In the genomic region with DNA sequence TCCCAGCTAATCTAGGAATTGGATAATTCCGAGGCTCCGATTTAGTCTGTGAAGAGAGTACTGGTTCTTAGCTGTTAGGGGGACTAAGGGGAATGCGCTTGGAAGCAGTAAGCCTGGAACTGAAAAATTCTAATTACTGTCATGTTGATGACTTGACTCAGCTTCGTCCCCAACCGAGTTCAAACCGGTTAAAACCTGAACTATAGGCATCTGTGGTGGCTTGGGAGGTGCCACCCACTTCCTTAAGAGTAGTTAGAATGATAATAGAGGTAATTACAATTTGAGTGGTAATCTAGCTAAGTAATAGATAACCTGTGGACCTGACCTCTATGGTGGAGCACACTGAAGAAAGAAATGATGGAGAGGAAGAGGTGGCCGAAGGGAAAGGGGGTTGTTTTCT, we compare ENCODE assay signal across 8 mouse cellular contexts. TPM values are rescaled to one million over a fixed set of nuclear protein-coding genes. Genes with fewer than 3 reads are reported as not detected.
DNase-seq lines count a peak whose midpoint lies in the region; ATAC-seq and TF ChIP-seq lines count a peak whose summit lies in the region.

No protein-coding gene starts in this region.

- intact Hi-C loops in left cerebral cortex, postnatal 10 days (cut with DNase I) = no loop called here
- intact Hi-C loops in left cerebral cortex, postnatal 36 days (cut with DNase I) = loop anchor here (5.0 to 10.0 kb wide), 3 partner anchors 57 to 573 kb away; a partner anchor contains a TSS

- H3K4me3 ChIP-seq in ES-E14 (ENCODE audit: insufficient read depth in 1 of 2, low read depth in 1 of 2, low read length in 2 of 2, poor library complexity in 1 of 2, severe bottlenecking in 1 of 2) = peak overlapping the region; percentile 97 to 100
- H3K4me3 ChIP-seq in forebrain, embryonic 11.5 days (ENCODE audit: low read depth, low read length) = peak overlapping the region; percentile 85
- H3K4me3 ChIP-seq in liver, embryonic 14.5 days (ENCODE audit: insufficient read depth in 1 of 2, low read depth in 2 of 2, low read length in 2 of 2) = peak overlapping the region; percentile 81 to 94

- 18% methylated on average over 7 of the region's 7 CpGs for WGBS in forebrain, embryonic 11.5 days
- WGBS in liver, embryonic 14.5 days (ENCODE audit: insufficient replicate concordance) = 25% methylated on average over 7 of the region's 7 CpGs

- H3K9ac ChIP-seq in ES-E14 (ENCODE audit: insufficient read depth, low read depth, low read length, poor library complexity, severe bottlenecking) = peak overlapping the region; percentile 100; the same call in 1 of the 2 replicates
- peak overlapping the region; percentile 90 for H3K9ac ChIP-seq in forebrain, embryonic 11.5 days (ENCODE audit: low read length)
- peak overlapping the region; percentile 81 for H3K9ac ChIP-seq in liver, embryonic 14.5 days (replicated peaks)

- ATAC-seq in forebrain, embryonic 11.5 days (replicated peaks; ENCODE audit: low FRiP score) = no peak
- no peak for ATAC-seq in liver, embryonic 14.5 days (ENCODE audit: insufficient read depth)

- H3K36me3 ChIP-seq in ES-E14 (ENCODE audit: control insufficient read depth, insufficient read depth, low read length, poor library complexity, severe bottlenecking) = peaks cover 12% of the 10 kb centered on the region
- peaks cover 4% of the 10 kb centered on the region; the same call in 1 of the 2 replicates for H3K36me3 ChIP-seq in forebrain, embryonic 11.5 days (ENCODE audit: control insufficient read depth, insufficient read depth, low read length)
- peaks cover 15% of the 10 kb centered on the region for H3K36me3 ChIP-seq in liver, embryonic 14.5 days (replicated peaks; ENCODE audit: control insufficient read depth, insufficient read depth, low read depth)

- H3K4me2 ChIP-seq in forebrain, embryonic 11.5 days (ENCODE audit: low read depth, low read length, severe bottlenecking) = peak overlapping the region; percentile 49
- H3K4me2 ChIP-seq in liver, embryonic 14.5 days (ENCODE audit: low read depth) = peak overlapping the region; percentile 72

- DNase-seq in B cell, adult 2 months = peak; percentile 12 to 19
- peak; percentile 83 for DNase-seq in ES-E14 (ENCODE audit: low read depth, low spot score)
- DNase-seq in forebrain, embryonic 11.5 days (ENCODE audit: low spot score) = no peak
- peak; percentile 17 to 47 (median 20) for DNase-seq in liver, embryonic 14.5 days (ENCODE audit: low read depth in 3 of 3, low spot score in 3 of 3)
- DNase-seq in left cerebral cortex, adult 9 months (ENCODE audit: low spot score in 2 of 2) = no peak
- no peak for DNase-seq in left cerebral cortex, postnatal 10 days (ENCODE audit: extremely low spot score in 1 of 2, low spot score in 2 of 2)
- no peak for DNase-seq in frontal cortex, postnatal 14 days (ENCODE audit: low spot score in 2 of 2)
- DNase-seq in left cerebral cortex, postnatal 36 days (ENCODE audit: low spot score in 2 of 2) = no peak

- TF ChIP-seq EP300 in liver, embryonic 14.5 days (IDR thresholded peaks at IDR 0.05; ENCODE audit: low read depth) = no peak

- TF ChIP-seq CTCF in liver, embryonic 14.5 days (IDR thresholded peaks at IDR 0.05; ENCODE audit: low read depth) = no peak

- H3K9me3 ChIP-seq in ES-E14 (ENCODE audit: control insufficient read depth, insufficient read depth, low read depth, low read length) = no peaks in the 10 kb centered on the region
- H3K9me3 ChIP-seq in forebrain, embryonic 11.5 days (ENCODE audit: control insufficient read depth, low read length) = no peaks in the 10 kb centered on the region
- no peaks in the 10 kb centered on the region for H3K9me3 ChIP-seq in liver, embryonic 14.5 days (ENCODE audit: control insufficient read depth, low read length)

- H3K27me3 ChIP-seq in forebrain, embryonic 11.5 days (ENCODE audit: control insufficient read depth, insufficient read depth, low read length) = no peaks in the 10 kb centered on the region
- H3K27me3 ChIP-seq in liver, embryonic 14.5 days (ENCODE audit: control insufficient read depth, insufficient read depth, low read length) = no peaks in the 10 kb centered on the region

- in situ Hi-C loops in ES-E14 (cut with MboI; ENCODE audit: low sequenced_read_pairs in 2 of 2, unreplicated experiment in 2 of 2) = no loop called here

- peaks cover 0 to 2% of the 10 kb centered on the region in 2 experiments; a peak in 2 of 4 replicates for H3K4me1 ChIP-seq in ES-E14 (ENCODE audit: control insufficient read depth in 2 of 2, insufficient read depth in 2 of 2, low read length in 2 of 2, poor library complexity in 1 of 2)
- H3K4me1 ChIP-seq in forebrain, embryonic 11.5 days (replicated peaks; ENCODE audit: control insufficient read depth, insufficient read depth, low read length) = peaks cover 3% of the 10 kb centered on the region; the same call in 1 of the 2 replicates
- peaks cover 6 to 15% of the 10 kb centered on the region in 2 experiments for H3K4me1 ChIP-seq in liver, embryonic 14.5 days (replicated peaks; ENCODE audit: control insufficient read depth in 2 of 2, insufficient read depth in 2 of 2, low read length in 1 of 2)

- peak overlapping the region; percentile 75; the same call in 1 of the 2 replicates for H3K27ac ChIP-seq in ES-E14 (ENCODE audit: insufficient read depth, low read depth, low read length, poor library complexity, severe bottlenecking)
- no peak overlapping the region for H3K27ac ChIP-seq in forebrain, embryonic 11.5 days (ENCODE audit: low read depth, low read length)
- no peak overlapping the region for H3K27ac ChIP-seq in liver, embryonic 14.5 days

TF ChIP-seq in ES-E14, 5 proteins besides CTCF, POLR2A, EP300 and RAD21:
- TF ChIP-seq HCFC1 (IDR thresholded peaks at IDR 0.05; ENCODE audit: borderline replicate concordance, insufficient read depth, low read length) (peak; percentile 32; the same call in 1 of the 2 replicates), MAFK (IDR thresholded peaks at IDR 0.05; ENCODE audit: insufficient read depth, low read depth, low read length) (peak; percentile 43; the same call in 1 of the 2 replicates), CHD2 (IDR thresholded peaks at IDR 0.05; ENCODE audit: low read depth, low read length) (peak; percentile 72), ZNF384 (IDR thresholded peaks at IDR 0.05; ENCODE audit: low read depth, low read length) (no peak), ZC3H11A (IDR thresholded peaks at IDR 0.05; ENCODE audit: borderline replicate concordance, low read depth, low read length) (no peak)

RNA-seq across cellular contexts. Expression of a gene that starts 1.5 kb away (rescaled TPM):
- 24.7 and 27.2 TPM in 2 replicates for total RNA-seq in ES-E14 (2012; rRNA removed)
- polyA plus RNA-seq in forebrain, embryonic 11.5 days (2014; fragmentation: Nextera tagmentation; extraction: Ambion mirVana) = 10.8 and 11.9 TPM in 2 replicates
- polyA plus RNA-seq in liver, embryonic 14.5 days (2012; rRNA removed) = 2.2 and 3.4 TPM in 2 replicates
- 3.7 and 4.2 TPM in 2 replicates for polyA plus RNA-seq in liver, embryonic 14.5 days (2014; fragmentation: Nextera tagmentation; extraction: Ambion mirVana)
- 10 to 100 TPM; 12.0 to 12.2 TPM for total RNA-seq in left cerebral cortex, postnatal 10 days (2021)
- total RNA-seq in left cerebral cortex, postnatal 36 days (2021) = 10 to 100 TPM; 10.1 to 15.3 TPM

RNA-seq across cellular contexts. Expression of a gene that starts 1.6 kb away (rescaled TPM):
- total RNA-seq in ES-E14 (2012; rRNA removed) = 109 and 114 TPM in 2 replicates
- 85.6 and 92.6 TPM in 2 replicates for polyA plus RNA-seq in forebrain, embryonic 11.5 days (2014; fragmentation: Nextera tagmentation; extraction: Ambion mirVana)
- polyA plus RNA-seq in liver, embryonic 14.5 days (2012; rRNA removed) = 13.6 and 24.8 TPM in 2 replicates
- polyA plus RNA-seq in liver, embryonic 14.5 days (2014; fragmentation: Nextera tagmentation; extraction: Ambion mirVana) = 32.9 and 34.4 TPM in 2 replicates
- total RNA-seq in left cerebral cortex, postnatal 10 days (2021) = 1 to 10 TPM; 4.2 to 4.7 TPM
- 1 to 10 TPM; 2.9 to 3.5 TPM for total RNA-seq in left cerebral cortex, postnatal 36 days (2021)

RNA-seq across cellular contexts. Expression of a gene that starts 56.2 kb away (rescaled TPM):
- total RNA-seq in ES-E14 (2012; rRNA removed) = 11.5 and 14.9 TPM in 2 replicates
- 15.5 and 16.3 TPM in 2 replicates for polyA plus RNA-seq in forebrain, embryonic 11.5 days (2014; fragmentation: Nextera tagmentation; extraction: Ambion mirVana)
- 0.06 and 0.13 TPM in 2 replicates for polyA plus RNA-seq in liver, embryonic 14.5 days (2012; rRNA removed)
- polyA plus RNA-seq in liver, embryonic 14.5 days (2014; fragmentation: Nextera tagmentation; extraction: Ambion mirVana) = 0.25 and 0.29 TPM in 2 replicates
- 100 to 1,000 TPM; 207 to 208 TPM for total RNA-seq in left cerebral cortex, postnatal 10 days (2021)
- total RNA-seq in left cerebral cortex, postnatal 36 days (2021) = 100 to 1,000 TPM; 200 to 222 TPM

Comparison
In these comparisons a context has a peak if more than half of its experiments do, and no peak if none do; other contexts are left out.
1. DNase-seq: peak in B cell, adult 2 months (2 of 2), ES-E14 (single experiment) and liver, embryonic 14.5 days (3 of 3); none in forebrain, embryonic 11.5 days (single experiment), left cerebral cortex, adult 9 months (0 of 2), left cerebral cortex, postnatal 10 days (0 of 2), frontal cortex, postnatal 14 days (0 of 2) and left cerebral cortex, postnatal 36 days (0 of 2).
2. RNA of a gene that starts 1.6 kb away (total RNA-seq): 109 to 114 TPM in ES-E14; 4.2 to 4.7 TPM in left cerebral cortex, postnatal 10 days and 2.9 to 3.5 TPM in left cerebral cortex, postnatal 36 days; every median in the first group is over 10 times any median in the second.
3. RNA of a gene that starts 56.2 kb away (total RNA-seq): 200 to 222 TPM in left cerebral cortex, postnatal 36 days and 207 to 208 TPM in left cerebral cortex, postnatal 10 days; 11.5 to 14.9 TPM in ES-E14; every median in the first group is over 10 times any median in the second.
4. Peak in every context shown above with its lines, with median percentiles within 50 percentile points of each other: H3K4me3 ChIP-seq and H3K9ac ChIP-seq.